Mouse (Mus musculus): ENCODE measurements around the gene Snx15.
"Not testable (repeated sequence)": the region's sequence is repeated elsewhere in the genome, so short reads cannot be mapped to it uniquely, and the experiment has no call there.

Gene Snx15

GRCm38 (mm10) chr19:6127760-6128341 lies at the start of gene Snx15:
TSS of gene Snx15 (minus strand) at chr19:6128304.
- peak; percentile 94 for DNase-seq (ENCODE audit: low read depth)

GRCm38 (mm10) chr19:6174771-6175170 lies 46.7 kb upstream of the Snx15 start:
- peak; percentile 22 for DNase-seq (ENCODE audit: low read depth)

GRCm38 (mm10) chr19:6171215-6171614 lies 43.1 kb upstream of the Snx15 start:
- DNase-seq (ENCODE audit: low read depth), result no peak

GRCm38 (mm10) chr19:6166750-6167149 lies 38.6 kb upstream of the Snx15 start:
- DNase-seq (ENCODE audit: low read depth), result no peak

- peak; percentile 40 for DNase-seq (ENCODE audit: low read depth)
These were observed 35.9 kb upstream of the Snx15 start for GRCm38 (mm10) chr19:6163872-6164547.

- DNase-seq (ENCODE audit: low read depth), result no peak
These were observed 29.1 kb upstream of the Snx15 start for GRCm38 (mm10) chr19:6157220-6157619.

- DNase-seq (ENCODE audit: low read depth), result peak; percentile 38
These were observed 28.3 kb upstream of the Snx15 start for GRCm38 (mm10) chr19:6156372-6156771.

- DNase-seq (ENCODE audit: low read depth), result no peak
These were observed 27.1 kb upstream of the Snx15 start for GRCm38 (mm10) chr19:6155174-6155573.

- no peak for DNase-seq (ENCODE audit: low read depth)
These were observed 16.7 kb upstream of the Snx15 start for GRCm38 (mm10) chr19:6144842-6145241.

GRCm38 (mm10) chr19:6141394-6141749 lies 13.3 kb upstream of the Snx15 start, which contains the start of gene Arl2:
TSS of gene Arl2 (minus strand) at chr19:6141548.
- peak; percentile 96 for DNase-seq (ENCODE audit: low read depth)

- peak; percentile 98 for DNase-seq (ENCODE audit: low read depth)
These were observed 12.7 kb upstream of the Snx15 start, which contains the start of gene Batf2 for GRCm38 (mm10) chr19:6140678-6141393. TSS of gene Batf2 (plus strand) at chr19:6140983.

- DNase-seq (ENCODE audit: low read depth), result no peak
These were observed 12.2 kb upstream of the Snx15 start for GRCm38 (mm10) chr19:6140374-6140677.

GRCm38 (mm10) chr19:6139701-6140100 lies 11.6 kb upstream of the Snx15 start:
- no peak for DNase-seq (ENCODE audit: low read depth)

- peak; percentile 83 for DNase-seq (ENCODE audit: low read depth)
These were observed 8.3 kb upstream of the Snx15 start for GRCm38 (mm10) chr19:6136397-6136796.

- DNase-seq (ENCODE audit: low read depth), result not testable (repeated sequence)
These were observed 5.1 kb upstream of the Snx15 start for GRCm38 (mm10) chr19:6133197-6133596.

- DNase-seq (ENCODE audit: low read depth), result no peak
These were observed 4.2 kb upstream of the Snx15 start for GRCm38 (mm10) chr19:6132171-6132827.

- DNase-seq (ENCODE audit: low read depth), result not testable (repeated sequence)
These were observed 2.5 kb upstream of the Snx15 start for GRCm38 (mm10) chr19:6130414-6131128.

- DNase-seq (ENCODE audit: low read depth), result no peak
These were observed 1.1 kb downstream of the Snx15 start for GRCm38 (mm10) chr19:6126789-6127580.

GRCm38 (mm10) chr19:6126289-6126688 lies 1.8 kb downstream of the Snx15 start:
- DNase-seq (ENCODE audit: low read depth), result peak; percentile 82

- peak; percentile 54 for DNase-seq (ENCODE audit: low read depth)
These were observed 3.2 kb downstream of the Snx15 start for GRCm38 (mm10) chr19:6124898-6125297.

- no peak for DNase-seq (ENCODE audit: low read depth)
These were observed 4.8 kb downstream of the Snx15 start for GRCm38 (mm10) chr19:6123330-6123729.

All from NIH3T3 (cell line).